Mouse (Mus musculus): ENCODE measurements around the gene Fgf16.

- TF ChIP-seq CTCF (IDR thresholded peaks at IDR 0.05; ENCODE audit: low read depth): no peak
- no peak for TF ChIP-seq EP300 (IDR thresholded peaks at IDR 0.05; ENCODE audit: low read depth)
Measured at GRCm38 (mm10) chrX:105724174-105724573, 39.9 kb upstream of the Fgf16 start.
